Mouse (Mus musculus): ENCODE data around the gene Prm1.

- TF ChIP-seq CTCF (IDR thresholded peaks at IDR 0.05; ENCODE audit: control insufficient read depth, insufficient read depth, low read length) (no peak), POLR2A (IDR thresholded peaks at IDR 0.05; ENCODE audit: borderline replicate concordance, control insufficient read depth, low read depth, low read length) (no peak)
Observed at GRCm38 (mm10) chr16:10843486-10844318, 38.1 kb upstream of the Prm1 start.
